Mouse (Mus musculus): Measurements from ENCODE around the gene Vmn2r69.

Vmn2r69 gene

GRCm38 (mm10) chr7:85415820-85416219 lies at the start of gene Vmn2r69:
Gene Vmn2r69 (minus strand): TSS chr7:85415920.
- no peak for DNase-seq (ENCODE audit: extremely low read depth, low read depth)
